ENCODE assay signal across 17 mouse cellular contexts in the genomic region with DNA sequence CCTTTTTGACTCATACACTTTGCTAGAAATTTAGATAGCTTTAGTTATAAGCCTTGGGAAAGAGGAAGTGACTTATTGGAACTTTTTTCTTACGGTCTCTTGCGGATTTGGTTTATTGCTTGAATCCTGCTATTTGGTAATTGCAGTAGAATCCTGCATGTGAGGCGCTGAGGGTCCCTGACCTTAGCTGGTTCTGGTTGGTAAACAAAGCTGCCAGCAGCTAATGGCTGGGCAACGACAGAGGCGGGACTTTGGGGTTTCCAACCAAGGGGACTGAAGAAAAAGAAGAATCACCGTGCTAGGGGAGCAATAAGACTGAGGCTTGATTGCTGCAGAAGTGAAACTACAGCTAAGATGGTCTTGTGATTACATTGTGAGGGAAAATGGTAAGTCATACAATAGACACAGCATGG.
DNase-seq lines count a peak whose midpoint lies in the region; ATAC-seq lines count a peak whose summit lies in the region.
"Had no signal": no experiment of that assay in that cellular context is flagged by ENCODE, and none has a peak within 500 bp of the region (broad histone marks: within the 10 kb centered on the region; RNA-seq: fewer than 3 reads in every experiment).

No protein-coding gene starts in this region.

- no peaks in the 10 kb centered on the region for H3K36me3 ChIP-seq in heart, embryonic 11.5 days (ENCODE audit: control insufficient read depth, insufficient read depth, low read length)
- no peaks in the 10 kb centered on the region for H3K36me3 ChIP-seq in megakaryocyte, embryonic 14.5 days (replicated peaks; ENCODE audit: low read length)
- H3K36me3 ChIP-seq: G1E had no signal

- H3K4me3 ChIP-seq in heart, embryonic 11.5 days (ENCODE audit: low read depth, low read length) = no peak overlapping the region
- peak overlapping the region; percentile 76 for H3K4me3 ChIP-seq in megakaryocyte, embryonic 14.5 days (replicated peaks)
- H3K4me3 ChIP-seq: gastrocnemius, adult 2 months had no signal

- no peaks in the 10 kb centered on the region for H3K27me3 ChIP-seq in heart, embryonic 11.5 days (ENCODE audit: control insufficient read depth, insufficient read depth, low read length)
- H3K27me3 ChIP-seq in megakaryocyte, embryonic 14.5 days (replicated peaks) = no peaks in the 10 kb centered on the region

- no peak overlapping the region for H3K9ac ChIP-seq in heart, embryonic 11.5 days (ENCODE audit: low read depth, low read length)
- H3K9ac ChIP-seq: forebrain, postnatal 0 days had no signal

- no peak overlapping the region for H3K27ac ChIP-seq in heart, embryonic 11.5 days (ENCODE audit: low read depth, low read length)
- H3K27ac ChIP-seq: gastrocnemius, adult 2 months had no signal

- no peaks in the 10 kb centered on the region for H3K9me3 ChIP-seq in heart, embryonic 11.5 days (replicated peaks; ENCODE audit: control insufficient read depth, low read length)
- no peaks in the 10 kb centered on the region for H3K9me3 ChIP-seq in megakaryocyte, embryonic 14.5 days
- H3K9me3 ChIP-seq: G1E had no signal

- no peak for ATAC-seq in heart, embryonic 11.5 days (replicated peaks; ENCODE audit: insufficient number of reproducible peaks, low FRiP score, low TSS enrichment)
- ATAC-seq in common myeloid progenitor, adult 5-6 weeks (replicated peaks; ENCODE audit: low read depth, poor library complexity, severe bottlenecking) = peak; percentile 88
- ATAC-seq: forebrain, postnatal 0 days; hindbrain, embryonic 16.5 days had no signal

- DNase-seq in heart, adult 11 months = peak; percentile 91
- DNase-seq in 416B (ENCODE audit: low read depth) = peak; percentile 39
- DNase-seq in cerebellum, adult 11 months = no peak
- DNase-seq in adrenal gland, adult 8-10 months = no peak
- DNase-seq in kidney, postnatal 4 days = no peak
- DNase-seq: adrenal gland, adult 2 months; cerebellum, postnatal 14 days; forebrain, postnatal 0 days; gastrocnemius, adult 2 months; heart, postnatal 14 days; thymus, postnatal 4 days had no signal

- WGBS in heart, embryonic 11.5 days (ENCODE audit: insufficient replicate concordance) = 60% methylated on average over 6 of the region's 6 CpGs

- H3K4me1 ChIP-seq in heart, embryonic 11.5 days (ENCODE audit: control insufficient read depth, insufficient read depth, low read length) = no peaks in the 10 kb centered on the region; the same call in 1 of the 2 replicates
- peaks cover 8% of the 10 kb centered on the region; the same call in 1 of the 2 replicates for H3K4me1 ChIP-seq in megakaryocyte, embryonic 14.5 days

- H3K4me2 ChIP-seq in heart, embryonic 11.5 days = no peak overlapping the region
- H3K4me2 ChIP-seq: midbrain, embryonic 11.5 days had no signal

Comparison
In these comparisons a context has a peak if more than half of its experiments do, and no peak if none do; other contexts are left out.
1. DNase-seq: peak in heart, adult 11 months (single experiment) and 416B (single experiment); none in cerebellum, adult 11 months (single experiment), adrenal gland, adult 8-10 months (single experiment) and kidney, postnatal 4 days (0 of 2).